Mouse (Mus musculus): ENCODE measurements at regions not wholly inside any gene's neighbourhood (a gene's known extent, or its start where the extent isn't known, plus 50 kb on each side); places are given as distances from the start of the nearest gene placed in this dataset.

DNA sequence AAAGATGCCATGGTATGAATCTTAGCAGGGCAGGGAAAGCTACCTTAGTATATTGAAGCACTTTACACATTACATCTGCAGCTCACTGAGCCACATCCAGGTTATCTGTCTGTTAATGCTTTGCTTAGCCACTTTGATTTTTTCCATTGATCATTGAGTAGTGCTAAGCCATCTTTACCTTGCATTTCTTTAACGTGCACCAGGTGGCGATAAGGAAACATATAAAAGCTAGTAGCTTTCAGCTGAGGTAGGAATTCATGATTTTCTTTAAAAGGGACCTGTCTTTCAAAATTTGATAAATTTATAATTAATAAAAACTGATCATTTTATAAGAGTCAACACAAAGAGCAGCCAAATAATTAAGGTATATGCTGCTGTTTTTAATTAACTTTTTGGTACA lies 426.3 kb upstream of the Tpk1 start:
- H3K4me1 ChIP-seq (replicated peaks; ENCODE audit: control insufficient read depth, insufficient read depth, low read length) = no peaks in the 10 kb centered on the region
- H3K4me3 ChIP-seq (ENCODE audit: low read depth, low read length) = no peak overlapping the region
- no peak overlapping the region for H3K4me2 ChIP-seq (replicated peaks; ENCODE audit: low read depth, low read length)
- ATAC-seq (ENCODE audit: low FRiP score) = no peak
- no peaks in the 10 kb centered on the region for H3K9me3 ChIP-seq (ENCODE audit: control insufficient read depth, low read length)
- peak; percentile 1 for DNase-seq (ENCODE audit: low spot score)
- H3K27ac ChIP-seq (ENCODE audit: low read depth, low read length) = no peak overlapping the region
- H3K27me3 ChIP-seq (ENCODE audit: control insufficient read depth, insufficient read depth, low read length) = no peaks in the 10 kb centered on the region
- no peak overlapping the region for H3K9ac ChIP-seq (ENCODE audit: low read depth, low read length)
- no peaks in the 10 kb centered on the region for H3K36me3 ChIP-seq (ENCODE audit: control insufficient read depth, insufficient read depth, low read length)
- 47% methylated on average over 2 of the region's 2 CpGs for WGBS

DNA sequence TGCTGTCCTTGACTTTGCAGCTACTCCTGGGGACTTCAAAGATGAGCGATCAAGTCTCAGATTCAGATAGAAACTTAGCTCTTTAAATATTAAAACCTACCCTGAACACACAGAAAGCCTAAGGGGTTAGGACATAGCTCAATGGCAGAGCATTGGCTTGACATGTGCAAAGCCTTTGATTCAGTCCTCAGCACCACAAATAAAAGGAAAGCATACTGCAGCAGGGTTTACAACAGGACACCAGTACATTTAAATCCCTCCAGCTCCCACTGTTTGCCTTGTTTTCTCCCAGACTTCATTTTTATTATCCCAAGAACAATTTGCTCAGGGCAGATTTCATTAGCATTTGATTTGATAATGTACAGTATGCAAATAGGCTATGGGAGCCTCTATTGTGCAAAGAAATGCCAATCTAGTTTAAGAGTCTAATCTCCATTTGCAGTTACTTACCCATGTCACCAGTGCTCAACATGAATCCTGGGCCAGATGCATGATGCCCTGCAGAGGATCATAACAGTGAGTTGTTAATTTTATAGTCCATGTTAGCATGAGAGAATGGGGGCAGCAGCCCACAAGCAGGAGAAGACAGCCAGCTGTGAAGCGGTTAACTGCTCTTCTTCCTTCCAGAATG lies 416.0 kb upstream of the Tpk1 start:
- whole genome bisulfite sequencing = 92% methylated on average over 2 of the region's 2 CpGs
- H3K4me1 ChIP-seq (replicated peaks; ENCODE audit: control insufficient read depth, insufficient read depth, low read length) = no peaks in the 10 kb centered on the region
- no peaks in the 10 kb centered on the region for H3K9me3 ChIP-seq (ENCODE audit: control insufficient read depth, low read length)
- no peak overlapping the region for H3K27ac ChIP-seq (ENCODE audit: low read depth, low read length)
- no peak overlapping the region for H3K9ac ChIP-seq (ENCODE audit: low read depth, low read length)
- ATAC-seq (ENCODE audit: low FRiP score) (no peak), DNase-seq (ENCODE audit: low spot score) (no peak)
- H3K4me2 ChIP-seq (replicated peaks; ENCODE audit: low read depth, low read length) = no peak overlapping the region
- H3K36me3 ChIP-seq (ENCODE audit: control insufficient read depth, insufficient read depth, low read length) = no peaks in the 10 kb centered on the region
- H3K27me3 ChIP-seq (ENCODE audit: control insufficient read depth, insufficient read depth, low read length) = no peaks in the 10 kb centered on the region
- no peak overlapping the region for H3K4me3 ChIP-seq (ENCODE audit: low read depth, low read length)

DNA sequence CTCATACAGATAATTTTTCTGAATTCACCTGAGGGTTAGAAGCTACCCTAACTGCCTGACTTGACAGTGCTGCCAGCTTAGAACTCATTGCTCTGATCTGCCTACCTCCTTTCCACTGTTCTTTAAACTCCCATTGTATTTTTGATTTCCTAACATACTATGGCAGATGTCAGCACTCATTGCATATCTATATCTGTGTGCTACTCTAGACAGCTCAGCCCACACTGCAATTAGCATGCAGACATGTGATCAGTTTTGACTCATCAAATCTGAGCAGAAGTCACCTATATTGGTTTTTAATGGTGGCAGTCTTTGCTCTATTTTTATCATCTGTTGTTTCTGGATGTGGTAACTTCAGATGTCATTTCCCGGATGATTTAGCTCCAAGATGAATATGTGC lies 407.0 kb upstream of the Tpk1 start:
- WGBS = 89% methylated on average over 1 of the region's 1 CpGs
- H3K4me1 ChIP-seq (replicated peaks; ENCODE audit: control insufficient read depth, insufficient read depth, low read length) = no peaks in the 10 kb centered on the region

DNA sequence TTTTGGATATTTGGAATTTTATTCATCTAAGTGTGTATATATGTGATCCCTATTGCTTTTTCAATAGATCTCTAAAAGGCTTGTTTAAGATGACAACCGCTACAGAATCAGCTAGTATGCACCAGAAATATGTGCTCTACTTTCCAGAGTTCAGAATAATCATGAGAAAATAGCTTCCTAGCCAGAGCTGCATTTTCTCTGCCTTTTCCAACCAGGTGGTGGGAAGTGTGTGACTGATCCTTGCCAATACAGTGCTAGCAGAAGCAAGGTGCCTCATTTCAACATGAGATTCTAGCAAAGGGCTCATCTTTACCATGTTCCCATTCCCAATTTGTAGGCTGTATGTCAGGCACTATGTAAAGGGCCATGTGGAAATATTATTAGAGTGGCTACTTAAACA lies 401.8 kb upstream of the Tpk1 start:
- H3K4me1 ChIP-seq (replicated peaks; ENCODE audit: control insufficient read depth, insufficient read depth, low read length) = no peaks in the 10 kb centered on the region
- no peak overlapping the region for H3K9ac ChIP-seq (ENCODE audit: low read depth, low read length)
- no peak overlapping the region for H3K4me2 ChIP-seq (replicated peaks; ENCODE audit: low read depth, low read length)
- H3K27me3 ChIP-seq (ENCODE audit: control insufficient read depth, insufficient read depth, low read length) = no peaks in the 10 kb centered on the region
- DNase-seq (ENCODE audit: low spot score) (no peak), ATAC-seq (ENCODE audit: low FRiP score) (no peak)
- H3K9me3 ChIP-seq (ENCODE audit: control insufficient read depth, low read length) = no peaks in the 10 kb centered on the region
- H3K4me3 ChIP-seq (ENCODE audit: low read depth, low read length) = no peak overlapping the region
- WGBS = 88% methylated on average over 1 of the region's 1 CpGs
- no peaks in the 10 kb centered on the region for H3K36me3 ChIP-seq (ENCODE audit: control insufficient read depth, insufficient read depth, low read length)
- H3K27ac ChIP-seq (ENCODE audit: low read depth, low read length) = no peak overlapping the region

More for the DNA sequence above, 407.0 kb upstream of the Tpk1 start:
- ATAC-seq (ENCODE audit: low FRiP score) (no peak), DNase-seq (ENCODE audit: low spot score) (no peak)
- H3K27me3 ChIP-seq (ENCODE audit: control insufficient read depth, insufficient read depth, low read length) = no peaks in the 10 kb centered on the region
- no peak overlapping the region for H3K9ac ChIP-seq (ENCODE audit: low read depth, low read length)
- no peak overlapping the region for H3K4me2 ChIP-seq (replicated peaks; ENCODE audit: low read depth, low read length)
- no peaks in the 10 kb centered on the region for H3K36me3 ChIP-seq (ENCODE audit: control insufficient read depth, insufficient read depth, low read length)
- no peak overlapping the region for H3K27ac ChIP-seq (ENCODE audit: low read depth, low read length)
- no peak overlapping the region for H3K4me3 ChIP-seq (ENCODE audit: low read depth, low read length)
- no peaks in the 10 kb centered on the region for H3K9me3 ChIP-seq (ENCODE audit: control insufficient read depth, low read length)

All from hindbrain, embryonic 11.5 days (tissue).